Mouse (Mus musculus) gastrocnemius, adult 2 months (tissue): ENCODE results near the gene Traf1. TPM values are rescaled to one million over a fixed set of nuclear protein-coding genes. Genes with fewer than 3 reads are reported as not detected.

Experiments used
- DNase-seq: peaks from one replicate; pipeline ENCODE4 v3.0.0; 2022
- H3K27ac ChIP-seq: fragments of 200-600 bp; 2 replicates; pipeline ENCODE4 v1.8.1; 2022; ENCODE audit warnings: mild to moderate bottlenecking
- H3K4me3 ChIP-seq: fragments of 200-600 bp; 2 replicates; pipeline ENCODE4 v1.8.1; 2022; ENCODE audit warnings: mild to moderate bottlenecking, moderate library complexity
- CTCF ChIP-seq: fragments of 200-600 bp; IDR thresholded peaks from 2 replicates; pipeline ENCODE4 v1.8.1; 2022; ENCODE audit warnings: antibody characterized with exemption, mild to moderate bottlenecking, moderate library complexity
- intact Hi-C: fragments of 180-260 bp; cut with DNase I; formaldehyde crosslinking; loops from one replicate; pipeline ENCODE4 v1.15.1; 2025
- total RNA-seq, 2 experiments: library from RNA; stranded (reverse); gene quantifications; 2 replicates each; pipeline ENCODE4 v1.2.3; 2021

Traf1 gene
- total RNA-seq, 2 experiments from 2014 or later = 0.46 to 1.2 TPM

- no peak for TF ChIP-seq CTCF
- intact Hi-C loops = loop anchor here (5.0 kb wide), 1 partner anchor 71 kb away; no protein-coding TSS in a partner anchor
- no peak for DNase-seq
- no peak overlapping the region for H3K27ac ChIP-seq
- H3K4me3 ChIP-seq = no peak overlapping the region
Observed at GRCm38 (mm10) chr2:34901726-34902125, 59.8 kb downstream of the Traf1 start.

- no peak for DNase-seq
- intact Hi-C loops = loop anchor here (5.0 kb wide), 1 partner anchor 72 kb away; no protein-coding TSS in a partner anchor
- TF ChIP-seq CTCF = no peak
Observed at GRCm38 (mm10) chr2:34900412-34900811, 61.2 kb downstream of the Traf1 start.

GRCm38 (mm10) chr2:34899682-34900081, 61.9 kb downstream of the Traf1 start:
- peak; percentile 62 for DNase-seq
- Histone ChIP-seq H3K4me3 (no peak overlapping the region), H3K27ac (no peak overlapping the region)
- intact Hi-C loops = loop anchor here (2.0 to 5.0 kb wide), 2 partner anchors 29 to 73 kb away; no protein-coding TSS in a partner anchor
- TF ChIP-seq CTCF = no peak

More at GRCm38 (mm10) chr2:34900412-34900811, 61.2 kb downstream of the Traf1 start:
- Histone ChIP-seq H3K27ac (no peak overlapping the region), H3K4me3 (no peak overlapping the region)

GRCm38 (mm10) chr2:34897820-34898219, 63.8 kb downstream of the Traf1 start:
- H3K4me3 ChIP-seq = no peak overlapping the region
- H3K27ac ChIP-seq = no peak overlapping the region
- DNase-seq = no peak
- intact Hi-C loops = loop anchor here (2.0 kb wide), 1 partner anchor 27 kb away; no protein-coding TSS in a partner anchor
- TF ChIP-seq CTCF = peak; percentile 70

- Histone ChIP-seq H3K27ac (no peak overlapping the region), H3K4me3 (no peak overlapping the region)
- intact Hi-C loops = no loop called here
- DNase-seq = no peak
- TF ChIP-seq CTCF = no peak
Observed at GRCm38 (mm10) chr2:34896821-34897460, 64.6 kb downstream of the Traf1 start.

GRCm38 (mm10) chr2:34895503-34896113, 66.0 kb downstream of the Traf1 start:
- no peak for TF ChIP-seq CTCF
- intact Hi-C loops = no loop called here
- no peak overlapping the region for H3K27ac ChIP-seq
- no peak overlapping the region for H3K4me3 ChIP-seq
- no peak for DNase-seq

- H3K27ac ChIP-seq = no peak overlapping the region
- H3K4me3 ChIP-seq = no peak overlapping the region
- no peak for TF ChIP-seq CTCF
- intact Hi-C loops = no loop called here
- no peak for DNase-seq
Observed at GRCm38 (mm10) chr2:34893950-34894349, 67.6 kb downstream of the Traf1 start.

Other genes with a start within 250 kb of the Traf1 start
- 10 to 100 TPM; 34.0 to 35.5 TPM for gene Gapvd1, start 206.5 kb downstream of the Traf1 start, total RNA-seq
- gene Hspa5, start 189.8 kb downstream of the Traf1 start, total RNA-seq = 100 to 1,000 TPM; 174 to 245 TPM
- 1 to 10 TPM; 7.9 to 8.3 TPM for gene Rabepk, start 161.9 kb downstream of the Traf1 start, total RNA-seq
- gene Fbxw2, start 135.5 kb downstream of the Traf1 start, total RNA-seq = 10 to 100 TPM; 52.5 to 53.2 TPM
- under 1 TPM; 0.18 to 0.39 TPM for gene Gm34653, start 128.8 kb downstream of the Traf1 start, total RNA-seq
- gene Cutal, start 87.4 kb downstream of the Traf1 start, total RNA-seq = under 1 TPM; 0.17 to 0.69 TPM
- 10 to 100 TPM; 12.6 to 14.7 TPM for gene Psmd5, start 86.8 kb downstream of the Traf1 start, total RNA-seq
- under 1 TPM; 0.54 to 0.61 TPM for gene Phf19, start 47.7 kb downstream of the Traf1 start, total RNA-seq
- not detected for gene Hc, start 99.7 kb upstream of the Traf1 start, total RNA-seq
- not detected for gene AI182371, start 139.8 kb upstream of the Traf1 start, total RNA-seq
- 1 to 10 TPM; 8.0 to 8.4 TPM for gene Cntrl, start 147.7 kb upstream of the Traf1 start, total RNA-seq
- 10 to 100 TPM; 87.9 to 91.5 TPM for gene Rab14, start 239.3 kb upstream of the Traf1 start, total RNA-seq